Mouse (Mus musculus): ENCODE results near the gene Mov10.

DNA sequence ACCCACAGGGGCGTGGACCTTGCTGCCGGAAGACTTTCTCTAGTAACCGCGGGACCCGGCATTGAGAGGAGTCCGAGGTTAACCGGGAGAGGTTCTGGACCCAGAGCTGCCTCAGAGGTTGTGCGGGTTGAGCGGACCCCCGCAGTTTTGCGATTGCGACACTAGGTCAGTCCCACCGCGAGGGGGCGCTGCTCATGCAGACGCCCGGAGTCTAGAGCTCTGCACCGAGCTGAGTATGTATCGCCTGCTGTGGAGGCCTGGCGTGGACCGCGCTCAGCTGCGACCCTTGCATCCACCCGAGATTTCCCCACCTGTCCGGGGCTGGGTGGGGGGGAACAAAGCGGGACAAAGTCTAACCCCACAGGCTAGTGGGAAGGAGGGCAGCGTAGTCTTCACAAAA, 60.0 kb downstream of the Mov10 start:
- TF ChIP-seq CTCF (IDR thresholded peaks at IDR 0.05; ENCODE audit: low read depth, low read length) (peak; percentile 82), POLR2A (IDR thresholded peaks at IDR 0.05; ENCODE audit: extremely low read depth, insufficient read depth, low read length) (no peak)
